Mouse (Mus musculus) lung, adult 2 months (tissue): Measurements from ENCODE around the gene Chsy1.

Experiments
- CTCF ChIP-seq: fragments of 200-500 bp; IDR thresholded peaks from 2 replicates; pipeline ENCODE4 v1.5.1; 2011; ENCODE audit warnings: mild to moderate bottlenecking, low read length, control low read depth; ENCODE audit not compliant: insufficient read depth
- POLR2A ChIP-seq: fragments of 200-500 bp; IDR thresholded peaks from 2 replicates; pipeline ENCODE4 v1.6.1; 2011; ENCODE audit warnings: low read depth, mild to moderate bottlenecking, control low read depth, low read length, borderline replicate concordance; ENCODE audit errors: extremely low read depth

DNA sequence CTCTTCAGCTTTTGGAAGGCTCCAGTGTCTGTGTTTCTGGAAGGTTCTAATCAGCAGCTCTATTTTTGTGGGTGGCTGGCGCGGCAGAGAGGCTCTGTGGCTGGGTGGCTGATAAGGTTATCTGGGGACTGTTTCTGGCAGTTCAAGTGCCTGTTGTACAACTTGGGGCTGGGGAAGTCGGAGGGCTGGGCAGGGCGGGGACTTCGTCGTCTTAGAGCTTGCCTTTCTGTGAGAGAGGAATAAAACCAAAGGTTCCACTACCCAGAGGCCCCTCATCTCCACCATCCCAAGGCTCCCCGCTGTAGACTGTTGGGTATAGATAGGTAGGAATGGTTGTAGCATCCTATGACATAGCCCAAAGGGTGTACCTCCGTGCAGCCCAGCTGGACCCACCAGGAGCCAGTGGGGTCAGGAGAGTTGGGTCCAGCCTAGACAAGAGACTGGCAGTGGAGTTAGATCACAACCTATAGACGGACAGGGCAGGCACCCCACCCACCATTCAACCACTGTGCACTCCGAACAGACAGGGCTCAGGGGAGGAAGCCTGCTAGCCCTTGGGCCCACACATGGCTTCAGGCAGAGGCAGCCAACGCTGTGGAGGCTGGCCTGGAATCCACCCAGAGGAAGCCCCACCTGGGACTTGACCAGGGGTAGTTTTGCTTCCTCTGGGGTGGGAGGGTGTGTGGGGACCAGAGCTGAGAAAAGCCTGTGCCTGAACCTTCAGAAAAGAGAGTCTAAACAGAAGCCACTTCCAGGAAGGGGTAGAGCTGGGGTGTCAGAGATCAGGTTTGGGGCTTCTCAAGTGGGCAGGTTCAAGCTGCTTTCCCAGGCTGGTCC lies 87.5 kb downstream of the Chsy1 start:
- no peak for TF ChIP-seq CTCF
- no peak for TF ChIP-seq POLR2A
